Mouse (Mus musculus) ovary, adult 18-20 months (tissue): ENCODE measurements around the gene Gm28635.
A peak's percentile ranks its signal among the peaks of the same experiment; 100 is the strongest.

Experiments
- DNase-seq: peaks from one replicate; pipeline ENCODE4 v3.0.0; 2022; ENCODE audit warnings: low spot score, mixed read lengths

Gm28635 gene

DNA sequence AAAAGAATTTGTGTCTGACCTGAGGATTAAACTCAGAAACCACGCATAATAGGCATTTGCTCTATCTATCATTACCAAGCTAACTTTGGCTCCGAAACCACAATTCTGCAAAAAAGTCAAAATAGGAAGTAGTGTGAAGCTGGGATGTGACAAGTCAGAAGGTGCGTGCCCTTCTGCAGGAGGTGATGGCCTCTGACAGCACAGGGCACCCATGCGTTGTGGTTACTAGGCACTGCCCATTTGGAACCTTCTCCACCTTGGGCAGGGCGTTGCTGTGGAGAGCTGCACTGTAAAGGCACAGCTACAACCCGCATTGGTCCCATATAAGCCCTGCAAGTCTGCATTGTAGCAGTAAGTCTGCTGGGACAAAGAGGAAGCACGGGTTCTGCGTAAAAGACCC is 85.0 kb downstream of the Gm28635 start:
- no peak for DNase-seq

DNA sequence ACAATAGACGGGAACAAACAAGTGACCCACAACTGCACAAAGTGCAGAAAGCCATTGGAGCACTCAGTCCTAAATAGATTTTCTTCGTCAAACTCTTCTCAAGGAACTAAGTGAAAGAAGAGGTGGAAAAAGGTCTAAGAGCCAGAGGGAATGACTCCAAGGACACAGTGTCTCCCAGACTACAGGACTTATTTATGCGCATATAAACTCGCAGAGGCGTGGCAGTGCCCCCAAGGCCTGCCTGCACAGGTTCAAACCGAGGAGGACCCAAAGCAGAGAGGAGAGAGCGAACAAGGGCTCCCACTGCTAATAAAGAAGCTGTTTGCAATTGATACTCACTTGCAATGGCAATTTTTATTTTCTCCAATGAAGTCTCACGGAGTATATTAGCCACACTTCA is 92.1 kb downstream of the Gm28635 start:
- no peak for DNase-seq

DNA sequence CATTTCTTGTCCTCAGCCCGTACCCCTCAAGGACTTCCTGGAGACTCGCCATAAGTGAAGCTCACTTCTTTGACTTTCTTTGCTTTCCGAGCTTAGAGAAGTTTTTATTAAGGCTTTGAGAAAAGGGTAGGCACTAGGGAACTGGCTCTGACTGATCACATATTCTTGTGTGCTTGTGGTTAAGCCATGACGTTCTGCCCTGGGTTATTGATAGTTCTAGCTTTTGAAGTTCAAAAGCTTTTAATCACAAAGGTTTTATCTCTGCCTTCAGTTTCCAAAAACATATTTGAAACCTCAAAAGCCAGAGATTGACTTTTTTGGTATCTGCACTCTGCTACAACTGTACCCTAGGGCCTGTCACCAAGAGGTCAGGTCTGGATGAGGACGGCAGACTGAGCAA is 95.6 kb downstream of the Gm28635 start:
- no peak for DNase-seq

- DNase-seq, result no peak
Observed at GRCm38 (mm10) chr2:84581208-84581607, 96.6 kb downstream of the Gm28635 start.

DNA sequence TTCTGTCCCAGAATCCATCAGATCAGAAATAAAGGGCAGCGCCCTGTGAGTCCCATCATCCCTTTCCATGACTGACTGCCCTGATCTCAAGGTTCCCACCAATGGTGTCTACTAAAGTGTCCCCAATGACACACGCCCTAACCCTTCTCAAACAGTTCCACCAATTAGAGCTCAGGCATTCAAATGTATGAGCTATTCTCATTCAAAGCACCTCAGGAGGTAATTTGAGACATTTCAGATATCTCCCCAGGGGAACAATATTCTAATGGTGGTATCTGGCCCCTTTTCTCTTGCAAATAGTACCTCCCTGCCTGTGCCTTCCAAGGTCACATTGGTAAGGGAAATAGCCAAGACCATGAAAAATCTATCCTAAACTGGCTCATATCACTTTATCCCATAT is 98.5 kb downstream of the Gm28635 start:
- no peak for DNase-seq

DNA sequence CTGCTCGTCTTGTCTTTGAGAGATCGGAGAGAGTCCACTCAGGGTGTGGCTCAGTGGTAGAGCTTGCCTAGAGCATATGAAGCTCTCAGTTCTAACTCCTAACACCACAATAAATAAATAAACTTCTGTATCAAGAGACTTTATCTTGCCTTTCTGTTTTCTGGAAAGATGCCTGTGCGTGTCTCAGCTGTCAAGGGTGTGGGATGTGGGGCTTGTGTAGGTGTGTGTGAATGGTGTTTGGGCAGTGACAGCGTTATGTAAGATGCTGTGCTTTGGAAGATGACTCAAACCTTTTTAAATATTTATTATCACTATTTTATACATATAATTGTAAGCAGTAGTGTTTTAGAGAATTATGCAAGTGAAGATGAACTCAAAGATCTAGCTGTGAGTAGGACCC is 103.7 kb downstream of the Gm28635 start:
- DNase-seq, result no peak

DNA sequence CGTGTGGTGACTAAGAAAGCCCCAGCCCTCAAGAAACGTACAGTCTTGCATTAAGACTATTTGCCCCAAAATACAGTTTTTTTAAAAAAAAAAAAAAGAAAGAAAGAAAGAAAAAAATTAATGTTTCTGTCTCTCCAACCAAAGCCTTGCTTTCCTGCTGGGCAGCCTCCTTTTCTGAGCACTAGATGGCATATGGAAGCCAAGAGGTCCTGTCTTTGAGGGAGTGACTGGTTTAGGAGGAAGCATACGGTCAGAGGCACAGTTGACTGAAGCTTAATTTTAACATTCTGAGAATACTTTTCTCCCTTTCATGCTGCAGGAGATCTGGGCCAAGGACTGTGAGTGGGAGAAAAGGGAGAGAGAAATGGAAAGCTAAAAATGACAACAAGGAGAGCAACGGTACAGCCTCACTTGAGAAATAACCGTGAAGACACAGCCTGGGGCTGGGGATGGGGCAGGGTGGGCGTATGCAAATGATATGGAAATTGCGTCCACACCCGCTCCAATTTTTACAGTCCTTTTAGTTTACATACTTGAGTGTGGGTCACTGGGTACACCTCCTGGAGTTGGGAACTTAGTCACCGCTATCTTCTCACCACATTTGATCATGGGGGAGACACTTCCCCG is 120.8 kb downstream of the Gm28635 start:
- DNase-seq, result peak; percentile 5
